Mouse (Mus musculus) CH12.LX (cell line): ENCODE data around the gene Myo16. TPM values are rescaled to one million over a fixed set of nuclear protein-coding genes. Genes with fewer than 3 reads are reported as not detected.

Source experiments
- DNase-seq: peaks from one replicate; pipeline ENCODE4 v3.0.0-alpha.2; 2013; ENCODE audit errors: extremely low read depth
- H3K27ac ChIP-seq: 2 replicates; pipeline ENCODE4 v1.5.1; 2012; ENCODE audit warnings: low read depth, mild to moderate bottlenecking, control low read depth, moderate library complexity; ENCODE audit not compliant: insufficient read depth
- H3K27me3 ChIP-seq: replicated peaks from 2 replicates; pipeline ENCODE3; 2012; ENCODE audit warnings: inconsistent platforms
- H3K36me3 ChIP-seq, 2 experiments: replicated peaks in 1 of 2; 2 replicates each; pipeline versions ENCODE3 to v1.6.1; 2012; ENCODE audit warnings: inconsistent platforms in 1 of 2, low read length in 1 of 2, mild to moderate bottlenecking in 1 of 2, mixed read lengths in 1 of 2, moderate library complexity in 1 of 2; ENCODE audit not compliant: control insufficient read depth in 1 of 2, insufficient read depth in 1 of 2
- H3K4me1 ChIP-seq, 2 experiments: 2 replicates each; pipeline ENCODE4 v1.6.1; 2012; ENCODE audit warnings: inconsistent platforms in 1 of 2, moderate library complexity in 1 of 2; ENCODE audit not compliant: insufficient read depth in 2 of 2, control insufficient read depth in 1 of 2
- H3K4me2 ChIP-seq: 2 replicates; pipeline ENCODE4 v1.6.1; 2012; ENCODE audit warnings: low read depth, mild to moderate bottlenecking, control low read depth; ENCODE audit not compliant: poor library complexity, insufficient read depth, severe bottlenecking
- H3K4me3 ChIP-seq, 3 experiments: fragments of 150-350 bp in 1 of 3; sonication (generic) in 1 of 3; replicated peaks in 1 of 3; 2 replicates each; pipeline versions ENCODE3 to v1.5.1; 2011 to 2012; ENCODE audit warnings: low read depth in 2 of 3, low read length in 2 of 3, mild to moderate bottlenecking in 2 of 3, moderate library complexity in 2 of 3, control low read depth in 1 of 3, improper control_type of control experiment in 1 of 3, inconsistent platforms in 1 of 3, mixed read lengths in 1 of 3; ENCODE audit not compliant: poor library complexity in 1 of 3
- H3K79me2 ChIP-seq: replicated peaks from 2 replicates; pipeline ENCODE4 v1.6.1; 2012; ENCODE audit warnings: mild to moderate bottlenecking, moderate library complexity; ENCODE audit not compliant: control insufficient read depth, poor library complexity, insufficient read depth, severe bottlenecking; ENCODE audit errors: extremely low read depth
- H3K9ac ChIP-seq: 2 replicates; pipeline ENCODE4 v1.6.1; 2012; ENCODE audit warnings: low read depth, mild to moderate bottlenecking, control low read depth, moderate library complexity; ENCODE audit not compliant: insufficient read depth
- H3K9me3 ChIP-seq: replicated peaks from 2 replicates; pipeline ENCODE3; 2012; ENCODE audit warnings: low read length, inconsistent platforms, mixed read lengths
- BHLHE40 ChIP-seq: IDR thresholded peaks from 2 replicates; pipeline ENCODE4 v1.6.1; 2011; ENCODE audit warnings: mild to moderate bottlenecking, low read depth, low read length, improper control_type of control experiment
- CHD1 ChIP-seq: IDR thresholded peaks from 2 replicates; pipeline ENCODE4 v1.6.1; 2012; ENCODE audit warnings: low read depth, low read length, improper control_type of control experiment, inconsistent platforms
- CTCF ChIP-seq, 2 experiments: IDR thresholded peaks in 1 of 2; conservative IDR thresholded peaks in 1 of 2; 2 replicates each; pipeline ENCODE4 v1.5.1; 2011 to 2012; ENCODE audit warnings: low read depth in 2 of 2, low read length in 2 of 2, improper control_type of control experiment in 1 of 2, inconsistent platforms in 1 of 2, mild to moderate bottlenecking in 1 of 2, moderate library complexity in 1 of 2
- E2F4 ChIP-seq: IDR thresholded peaks from 2 replicates; pipeline ENCODE4 v1.6.1; 2011; ENCODE audit warnings: low read depth, low read length, improper control_type of control experiment; ENCODE audit not compliant: insufficient replicate concordance
- ELF1 ChIP-seq: IDR thresholded peaks from 2 replicates; pipeline ENCODE4 v1.6.1; 2014; ENCODE audit warnings: low read depth, mild to moderate bottlenecking, inconsistent platforms, low read length, improper control_type of control experiment
- ETS1 ChIP-seq: conservative IDR thresholded peaks from 2 replicates; pipeline ENCODE4 v1.6.1; 2012; ENCODE audit warnings: low read depth, mild to moderate bottlenecking, inconsistent platforms, low read length, improper control_type of control experiment, moderate library complexity
- HCFC1 ChIP-seq: IDR thresholded peaks from 2 replicates; pipeline ENCODE4 v1.6.1; 2012; ENCODE audit warnings: low read depth, mild to moderate bottlenecking, inconsistent platforms, low read length, improper control_type of control experiment
- IRF4 ChIP-seq: IDR thresholded peaks from 2 replicates; pipeline ENCODE4 v1.6.1; 2014; ENCODE audit warnings: low read depth, mild to moderate bottlenecking, inconsistent platforms, low read length, improper control_type of control experiment
- JUN ChIP-seq: IDR thresholded peaks from 2 replicates; pipeline ENCODE4 v1.6.1; 2011; ENCODE audit warnings: low read depth, mild to moderate bottlenecking, low read length, improper control_type of control experiment, moderate library complexity; ENCODE audit not compliant: insufficient read depth
- JUND ChIP-seq: conservative IDR thresholded peaks from 2 replicates; pipeline ENCODE4 v1.6.1; 2011; ENCODE audit warnings: low read depth, low read length, improper control_type of control experiment
- MAFK ChIP-seq: IDR thresholded peaks from 2 replicates; pipeline ENCODE4 v1.6.1; 2011; ENCODE audit warnings: low read length, improper control_type of control experiment; ENCODE audit not compliant: insufficient replicate concordance
- MAX ChIP-seq: IDR thresholded peaks from 2 replicates; pipeline ENCODE4 v1.6.1; 2011; ENCODE audit warnings: low read length, improper control_type of control experiment
- MEF2A ChIP-seq: IDR thresholded peaks from 2 replicates; pipeline ENCODE4 v1.6.1; 2014; ENCODE audit warnings: low read depth, mild to moderate bottlenecking, inconsistent platforms, low read length, improper control_type of control experiment, borderline replicate concordance
- MXI1 ChIP-seq: IDR thresholded peaks from 2 replicates; pipeline ENCODE4 v1.6.1; 2011; ENCODE audit warnings: mild to moderate bottlenecking, low read depth, low read length, improper control_type of control experiment
- MYC ChIP-seq: IDR thresholded peaks from 2 replicates; pipeline ENCODE4 v1.6.1; 2011; ENCODE audit warnings: low read depth, mild to moderate bottlenecking, improper control_type of control experiment, low read length
- POLR2A ChIP-seq: IDR thresholded peaks from 2 replicates; pipeline ENCODE4 v1.6.1; 2011; ENCODE audit warnings: low read depth, mild to moderate bottlenecking, improper control_type of control experiment, low read length
- POLR2AphosphoS2 ChIP-seq: IDR thresholded peaks from 2 replicates; pipeline ENCODE4 v1.6.1; 2011; ENCODE audit warnings: low read depth, low read length, improper control_type of control experiment
- RAD21 ChIP-seq: IDR thresholded peaks from 2 replicates; pipeline ENCODE4 v1.6.1; 2011; ENCODE audit warnings: low read depth, mild to moderate bottlenecking, low read length, improper control_type of control experiment, moderate library complexity
- SIN3A ChIP-seq: IDR thresholded peaks from 2 replicates; pipeline ENCODE4 v1.6.1; 2012; ENCODE audit warnings: low read length, improper control_type of control experiment, inconsistent platforms
- SMC3 ChIP-seq: IDR thresholded peaks from 2 replicates; pipeline ENCODE4 v1.6.1; 2011; ENCODE audit warnings: low read depth, low read length, improper control_type of control experiment
- ZC3H11A ChIP-seq: IDR thresholded peaks from 2 replicates; pipeline ENCODE4 v1.6.1; 2012; ENCODE audit warnings: low read depth, mild to moderate bottlenecking, inconsistent platforms, low read length, improper control_type of control experiment
- dilution Hi-C: fragments of 300-500 bp; cut with MboI; formaldehyde crosslinking; loops from 2 replicates; pipeline ENCODE4 v1.14.3; 2020; ENCODE audit warnings: low sequenced_read_pairs; ENCODE audit not compliant: extremely low pct_unique_long_range_greater_than_20kb, extremely low pct_ligation_motif_present
- in situ Hi-C: fragments of 300-500 bp; cut with MboI; formaldehyde crosslinking; loops from 3 replicates; pipeline ENCODE4 v1.14.3; 2019; ENCODE audit warnings: low sequenced_read_pairs, low pct_ligation_motif_present, low pct_unique_long_range_greater_than_20kb, mixed read lengths
- polyA plus RNA-seq: library from polyadenylated mRNA; unstranded; fragments of >175 nt; gene quantifications from 2 replicates; pipeline ENCODE4 v1.2.1, GENCODE M21; 2012; ENCODE audit warnings: low read depth; ENCODE audit not compliant: insufficient read length
- total RNA-seq, 2 experiments: library from RNA; depleted of rRNA; stranded (reverse); fragments of 300-350 nt in 1 of 2; fragments of >200 nt in 1 of 2; gene quantifications; 2 replicates each; pipeline ENCODE4 v1.2.3; 2012 to 2014

Gene Myo16
- total and polyA plus RNA-seq, 3 experiments = not detected

DNA sequence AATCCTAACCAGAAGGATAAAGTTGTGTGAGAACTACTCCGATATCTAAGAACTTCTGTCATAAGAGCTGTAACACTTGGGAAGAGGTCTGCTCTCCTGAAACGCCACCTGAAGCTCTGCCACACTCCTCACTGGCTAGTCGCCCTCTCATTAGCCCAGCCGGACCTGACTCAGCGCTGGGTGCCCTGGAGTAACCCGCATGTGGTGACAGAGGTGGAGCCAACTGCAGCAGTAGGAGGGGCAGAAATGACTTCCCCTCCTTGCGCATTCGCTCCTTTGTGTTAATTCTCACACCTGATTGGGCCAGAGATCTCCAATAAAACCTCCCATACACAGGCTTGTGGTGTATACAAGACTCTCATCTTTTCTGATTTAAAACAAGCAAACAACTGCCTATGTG lies 14.2 kb upstream of the Myo16 start:
- H3K9ac ChIP-seq = no peak overlapping the region
- peaks cover 1 to 2% of the 10 kb centered on the region in 2 experiments; a peak in 1 of 4 replicates for H3K4me1 ChIP-seq
- H3K4me2 ChIP-seq = no peak overlapping the region
- H3K36me3 ChIP-seq = no peaks in the 10 kb centered on the region
- H3K79me2 ChIP-seq = no peaks in the 10 kb centered on the region
- no peak overlapping the region for H3K4me3 ChIP-seq
- no peak for TF ChIP-seq MYC
- no peak for TF ChIP-seq JUN
- TF ChIP-seq CHD1 = no peak
- no peak overlapping the region for H3K27ac ChIP-seq
- DNase-seq = no peak
- H3K9me3 ChIP-seq = no peaks in the 10 kb centered on the region
- dilution Hi-C loops (no loop called here), in situ Hi-C loops (no loop called here)
- H3K27me3 ChIP-seq = no peaks in the 10 kb centered on the region

- no peaks in the 10 kb centered on the region for H3K27me3 ChIP-seq
- no peak overlapping the region for H3K4me3 ChIP-seq
- dilution Hi-C loops = no loop called here
- peak; percentile 30 for TF ChIP-seq ETS1
- TF ChIP-seq MAX = no peak
- no peak for TF ChIP-seq RAD21
- TF ChIP-seq ELF1 = no peak
- TF ChIP-seq MEF2A = no peak
- no peak for DNase-seq
- no peak overlapping the region for H3K27ac ChIP-seq
- no peaks in the 10 kb centered on the region for H3K9me3 ChIP-seq
- H3K4me1 ChIP-seq = peaks cover 2 to 27% of the 10 kb centered on the region in 2 experiments; a peak in 2 of 4 replicates
- in situ Hi-C loops = no loop called here
- H3K9ac ChIP-seq = no peak overlapping the region
- no peaks in the 10 kb centered on the region for H3K36me3 ChIP-seq
- no peaks in the 10 kb centered on the region for H3K79me2 ChIP-seq
- H3K4me2 ChIP-seq = peak overlapping the region; percentile 13; the same call in 1 of the 2 replicates
Measured at GRCm38 (mm10) chr8:10143961-10144360, 9.8 kb upstream of the Myo16 start.

GRCm38 (mm10) chr8:10151692-10152247 lies 1.9 kb upstream of the Myo16 start:
- no peak overlapping the region for H3K4me2 ChIP-seq
- dilution Hi-C loops (no loop called here), in situ Hi-C loops (no loop called here)
- no peaks in the 10 kb centered on the region for H3K36me3 ChIP-seq
- H3K9me3 ChIP-seq = peaks cover 5% of the 10 kb centered on the region
- no peaks in the 10 kb centered on the region for H3K27me3 ChIP-seq
- no peak overlapping the region for H3K4me3 ChIP-seq
- peaks cover 0 to 6% of the 10 kb centered on the region in 2 experiments; a peak in 1 of 4 replicates for H3K4me1 ChIP-seq
- no peak for TF ChIP-seq MAX
- no peak for TF ChIP-seq POLR2A
- TF ChIP-seq MXI1 = no peak
- no peak for TF ChIP-seq MEF2A
- no peak for TF ChIP-seq SMC3
- TF ChIP-seq MAFK = no peak
- no peak for TF ChIP-seq ZC3H11A
- TF ChIP-seq SIN3A = no peak
- no peak for TF ChIP-seq HCFC1
- TF ChIP-seq E2F4 = no peak
- no peak for TF ChIP-seq POLR2AphosphoS2
- no peak for TF ChIP-seq BHLHE40
- TF ChIP-seq JUND = no peak
- TF ChIP-seq RAD21 = no peak
- no peak for TF ChIP-seq JUN
- no peak for TF ChIP-seq IRF4
- no peak for TF ChIP-seq CTCF (conservative IDR thresholded peaks at IDR 0.05 in 1 of 2, IDR thresholded peaks at IDR 0.05 in 1 of 2; ENCODE audit: low read depth in 2 of 2, low read length in 2 of 2)
- H3K9ac ChIP-seq = no peak overlapping the region
- H3K27ac ChIP-seq = no peak overlapping the region
- DNase-seq = no peak
- H3K79me2 ChIP-seq = no peaks in the 10 kb centered on the region
